Mouse (Mus musculus): ENCODE results near the gene Plrg1. TPM values are rescaled to one million over a fixed set of nuclear protein-coding genes. Genes with fewer than 3 reads are reported as not detected.

Gene Plrg1
- total RNA-seq, 2 experiments from 2014 or later: 53.2 to 59.1 TPM

Other genes with a start within 250 kb of the Plrg1 start
- gene Rbm46, start 179.0 kb upstream of the Plrg1 start, total RNA-seq (2021): 1 to 10 TPM; 1.1 to 1.2 TPM
- gene Lrat, start 151.5 kb upstream of the Plrg1 start, total RNA-seq (2021): under 1 TPM; 0.06 to 0.93 TPM
- 100 to 1,000 TPM in 1 of 2 experiments, 1 to 10 TPM in 1; 7.6 to 283 TPM for gene Fgg, start 47.8 kb upstream of the Plrg1 start, total RNA-seq (2021)
- gene Fga, start 29.4 kb upstream of the Plrg1 start, total RNA-seq (2021): 100 to 1,000 TPM in 1 of 2 experiments, 1 to 10 TPM in 1; 8.3 to 344 TPM
- gene Fgb, start 5.7 kb upstream of the Plrg1 start, total RNA-seq (2021): 100 to 1,000 TPM in 1 of 2 experiments, 1 to 10 TPM in 1; 4.0 to 144 TPM
- 1 to 10 TPM; 1.7 to 2.5 TPM for gene Dchs2, start 72.4 kb downstream of the Plrg1 start, total RNA-seq (2021)

Measured in adrenal gland, postnatal 4 days (tissue).